10 mouse cellular contexts compared by ENCODE assay signal in genomic region chr15:9463521-9464027, GRCm38 (mm10). TPM values are rescaled to one million over a fixed set of nuclear protein-coding genes. Genes with fewer than 3 reads are reported as not detected.
DNase-seq lines count a peak whose midpoint lies in the region; ATAC-seq lines count a peak whose summit lies in the region.
"Had no signal": no experiment of that assay in that cellular context is flagged by ENCODE, and none has a peak within 500 bp of the region (broad histone marks: within the 10 kb centered on the region; RNA-seq: fewer than 3 reads in every experiment).

No protein-coding gene starts in this region.

- H3K36me3 ChIP-seq in heart, embryonic 11.5 days (ENCODE audit: control insufficient read depth, insufficient read depth, low read length) = no peaks in the 10 kb centered on the region
- H3K36me3 ChIP-seq in forebrain, embryonic 14.5 days (ENCODE audit: control insufficient read depth, insufficient read depth, low read length) = no peaks in the 10 kb centered on the region

- peak; percentile 46; the same call in 1 of the 2 replicates for ATAC-seq in heart, embryonic 11.5 days (replicated peaks; ENCODE audit: insufficient number of reproducible peaks, low FRiP score, low TSS enrichment)
- ATAC-seq in hematopoietic stem cell, adult 5-6 weeks (replicated peaks in 1 of 2; ENCODE audit: insufficient read depth in 1 of 2, low FRiP score in 2 of 2, low TSS enrichment in 1 of 2, low read depth in 1 of 2, poor library complexity in 2 of 2, severe bottlenecking in 2 of 2) = peak; percentile 76 to 78
- no peak for ATAC-seq in forebrain, embryonic 14.5 days

- no peak overlapping the region; the same call in 1 of the 2 replicates for H3K27ac ChIP-seq in heart, embryonic 11.5 days (ENCODE audit: low read depth, low read length)
- H3K27ac ChIP-seq in forebrain, embryonic 14.5 days (ENCODE audit: low read depth, low read length) = no peak overlapping the region

- H3K27me3 ChIP-seq in heart, embryonic 11.5 days (ENCODE audit: control insufficient read depth, insufficient read depth, low read length) = no peaks in the 10 kb centered on the region
- H3K27me3 ChIP-seq in forebrain, embryonic 14.5 days (replicated peaks; ENCODE audit: control insufficient read depth, insufficient read depth, low read length) = no peaks in the 10 kb centered on the region

- 24% methylated on average over 7 of the region's 7 CpGs for WGBS in heart, embryonic 11.5 days (ENCODE audit: insufficient replicate concordance)
- 77% methylated on average over 7 of the region's 7 CpGs for WGBS in forebrain, embryonic 14.5 days

- no peak for DNase-seq in heart, postnatal 4 days
- DNase-seq in MEL-GATA-1-ER (ENCODE audit: extremely low read depth, low read depth) = peak; percentile 93
- DNase-seq in spleen, adult 12 weeks (ENCODE audit: low spot score) = peak; percentile 4
- no peak for DNase-seq in kidney, postnatal 36 days
- no peak for DNase-seq in forebrain, embryonic 14.5 days (ENCODE audit: low spot score)
- no peak for DNase-seq in urinary bladder, postnatal 10 days (ENCODE audit: low spot score)
- DNase-seq: gastrocnemius, postnatal 14 days; left cerebral cortex, postnatal 4 days had no signal

- H3K4me3 ChIP-seq in heart, embryonic 11.5 days (ENCODE audit: low read depth, low read length) = no peak overlapping the region
- no peak overlapping the region for H3K4me3 ChIP-seq in forebrain, embryonic 14.5 days (ENCODE audit: low read depth, low read length)

- peak overlapping the region; percentile 38 for H3K4me2 ChIP-seq in heart, embryonic 11.5 days
- no peak overlapping the region for H3K4me2 ChIP-seq in forebrain, embryonic 14.5 days (ENCODE audit: low read length)

- H3K9me3 ChIP-seq in heart, embryonic 11.5 days (replicated peaks; ENCODE audit: control insufficient read depth, low read length) = no peaks in the 10 kb centered on the region
- no peaks in the 10 kb centered on the region for H3K9me3 ChIP-seq in forebrain, embryonic 14.5 days (replicated peaks; ENCODE audit: control insufficient read depth, low read length)

- no peak overlapping the region for H3K9ac ChIP-seq in heart, embryonic 11.5 days (ENCODE audit: low read depth, low read length)
- no peak overlapping the region for H3K9ac ChIP-seq in forebrain, embryonic 14.5 days (ENCODE audit: low read length)

- H3K4me1 ChIP-seq in heart, embryonic 11.5 days (ENCODE audit: control insufficient read depth, insufficient read depth, low read length) = peaks cover 6% of the 10 kb centered on the region; the same call in 1 of the 2 replicates
- H3K4me1 ChIP-seq in forebrain, embryonic 14.5 days (ENCODE audit: control insufficient read depth, insufficient read depth, low read length) = no peaks in the 10 kb centered on the region

RNA-seq across cellular contexts. Expression of gene Capsl, which starts 27.7 kb away (rescaled TPM):
- 0.23 TPM in 1 of 2 replicates, not detected in the other for polyA plus RNA-seq in heart, embryonic 11.5 days (2014; fragmentation: Nextera tagmentation; extraction: Ambion mirVana)
- not detected for total RNA-seq in heart, postnatal 4 days (2021)
- 14.9 and 18.4 TPM in 2 replicates for total RNA-seq in hematopoietic stem cell, adult 5-6 weeks (2017)
- 2.6 and 2.7 TPM in 2 replicates for polyA plus RNA-seq in forebrain, embryonic 14.5 days (2014; fragmentation: Nextera tagmentation; extraction: Ambion mirVana)
- total RNA-seq: gastrocnemius, postnatal 14 days had no signal

Comparison
In these comparisons a context has a peak if more than half of its experiments do, and no peak if none do; other contexts are left out.
1. DNase-seq: peak in MEL-GATA-1-ER (single experiment) and spleen, adult 12 weeks (single experiment); none in heart, postnatal 4 days (single experiment), kidney, postnatal 36 days (0 of 2), forebrain, embryonic 14.5 days (single experiment) and urinary bladder, postnatal 10 days (single experiment).
2. RNA of gene Capsl, which starts 27.7 kb away (total RNA-seq): 14.9 to 18.4 TPM in hematopoietic stem cell, adult 5-6 weeks; not detected in heart, postnatal 4 days; every median in the first group is over 10 times any median in the second.